Comparison of ENCODE assay signal across 8 mouse cellular contexts in genomic region chr9:110296867-110297627, GRCm38 (mm10). TPM values are rescaled to one million over a fixed set of nuclear protein-coding genes. Genes with fewer than 3 reads are reported as not detected.
DNase-seq lines count a peak whose midpoint lies in the region; ATAC-seq lines count a peak whose summit lies in the region.

No protein-coding gene starts in this region.

- H3K27me3 ChIP-seq in hindbrain, embryonic 14.5 days (ENCODE audit: control insufficient read depth, insufficient read depth, low read length) = no peaks in the 10 kb centered on the region

- no peak overlapping the region for H3K9ac ChIP-seq in hindbrain, embryonic 14.5 days

- H3K4me2 ChIP-seq in hindbrain, embryonic 14.5 days (replicated peaks) = no peak overlapping the region

- peak; percentile 76; the same call in 1 of the 2 replicates for ATAC-seq in hindbrain, embryonic 14.5 days (ENCODE audit: low FRiP score)

- no peaks in the 10 kb centered on the region for H3K4me1 ChIP-seq in hindbrain, embryonic 14.5 days (replicated peaks; ENCODE audit: control insufficient read depth, insufficient read depth, low read length)

- no peak overlapping the region for H3K27ac ChIP-seq in hindbrain, embryonic 14.5 days

- H3K36me3 ChIP-seq in hindbrain, embryonic 14.5 days (replicated peaks; ENCODE audit: control insufficient read depth, insufficient read depth) = no peaks in the 10 kb centered on the region

- no peak overlapping the region for H3K4me3 ChIP-seq in hindbrain, embryonic 14.5 days (replicated peaks; ENCODE audit: low read length)

- no peaks in the 10 kb centered on the region for H3K9me3 ChIP-seq in hindbrain, embryonic 14.5 days (ENCODE audit: control insufficient read depth, low read length)

- DNase-seq in MN1 (ENCODE audit: low spot score) = peak; percentile 88
- peak; percentile 84 for DNase-seq in cerebellum, adult 8-10 months
- peak; percentile 77 to 96 for DNase-seq in frontal cortex, adult 2 months (ENCODE audit: extremely low spot score in 1 of 2, low spot score in 1 of 2)
- DNase-seq in hindbrain, embryonic 14.5 days (ENCODE audit: low spot score) = peak; percentile 94
- DNase-seq in layer of hippocampus, postnatal 14 days (ENCODE audit: low spot score in 2 of 2) = peak; percentile 87 to 91
- peak; percentile 86 for DNase-seq in lung, postnatal 36 days
- DNase-seq in retina, postnatal 1 day = peak; percentile 94
- peak; percentile 85 for DNase-seq in thymus, postnatal 4 days

- WGBS in hindbrain, embryonic 14.5 days = 3% methylated on average over 5 of the region's 5 CpGs

RNA-seq across cellular contexts. Expression of gene Elp6, which starts 7.9 kb away (rescaled TPM):
- 20.8 and 21.8 TPM in 2 replicates for polyA plus RNA-seq in frontal cortex, adult 2 months (2012; rRNA removed)
- polyA plus RNA-seq in hindbrain, embryonic 14.5 days (2014; fragmentation: Nextera tagmentation; extraction: Ambion mirVana) = 35.9 TPM in 2 replicates
- total RNA-seq in layer of hippocampus, postnatal 14 days (2021) = 10 to 100 TPM; 11.0 to 12.3 TPM

RNA-seq across cellular contexts. Expression of gene Scap, which starts 36.0 kb away (rescaled TPM):
- 42.4 and 45.8 TPM in 2 replicates for polyA plus RNA-seq in frontal cortex, adult 2 months (2012; rRNA removed)
- 53.5 and 54.6 TPM in 2 replicates for polyA plus RNA-seq in hindbrain, embryonic 14.5 days (2014; fragmentation: Nextera tagmentation; extraction: Ambion mirVana)
- 10 to 100 TPM; 91.7 to 93.1 TPM for total RNA-seq in layer of hippocampus, postnatal 14 days (2021)

RNA-seq across cellular contexts. Expression of gene Cspg5, which starts 53.5 kb away (rescaled TPM):
- polyA plus RNA-seq in frontal cortex, adult 2 months (2012; rRNA removed) = 374 and 390 TPM in 2 replicates
- 139 and 148 TPM in 2 replicates for polyA plus RNA-seq in hindbrain, embryonic 14.5 days (2014; fragmentation: Nextera tagmentation; extraction: Ambion mirVana)
- 100 to 1,000 TPM; 296 to 306 TPM for total RNA-seq in layer of hippocampus, postnatal 14 days (2021)
